Mouse (Mus musculus) urinary bladder, adult 2 months (tissue): ENCODE measurements at regions not wholly inside any gene's neighbourhood (a gene's known extent, or its start where the extent isn't known, plus 50 kb on each side); places are given as distances from the start of the nearest gene placed in this dataset.

Experiments used
- DNase-seq: peaks from one replicate; pipeline ENCODE4 v3.0.0; 2022; ENCODE audit warnings: low spot score

DNA sequence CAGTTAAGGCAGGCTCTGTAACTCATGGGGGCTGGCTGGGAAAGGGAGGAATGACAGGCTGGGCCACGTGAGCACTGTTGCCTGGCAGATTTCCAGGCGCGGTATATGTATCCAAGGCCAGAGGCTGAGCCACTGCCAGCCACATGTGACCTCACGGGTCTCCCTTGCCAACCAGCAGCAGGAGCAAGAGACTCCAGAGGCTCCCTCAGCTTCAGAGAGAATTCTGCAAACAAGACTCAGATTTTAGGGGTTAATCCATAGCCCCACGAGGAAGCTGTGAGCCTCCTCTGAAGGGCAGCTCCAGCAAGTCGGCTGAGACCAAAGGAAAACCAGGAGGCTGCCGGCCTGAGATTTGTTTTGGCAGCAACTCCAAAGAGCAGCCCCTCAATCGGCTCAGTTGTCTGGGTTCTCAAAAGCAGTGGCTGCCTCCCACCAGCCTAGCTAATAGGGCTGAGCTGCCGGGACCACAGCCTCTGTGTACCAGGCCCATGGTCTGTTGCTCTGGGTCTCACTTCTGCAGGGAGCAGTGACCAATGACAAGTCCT lies 264.0 kb upstream of the Cadm1 start:
- no peak for DNase-seq

DNA sequence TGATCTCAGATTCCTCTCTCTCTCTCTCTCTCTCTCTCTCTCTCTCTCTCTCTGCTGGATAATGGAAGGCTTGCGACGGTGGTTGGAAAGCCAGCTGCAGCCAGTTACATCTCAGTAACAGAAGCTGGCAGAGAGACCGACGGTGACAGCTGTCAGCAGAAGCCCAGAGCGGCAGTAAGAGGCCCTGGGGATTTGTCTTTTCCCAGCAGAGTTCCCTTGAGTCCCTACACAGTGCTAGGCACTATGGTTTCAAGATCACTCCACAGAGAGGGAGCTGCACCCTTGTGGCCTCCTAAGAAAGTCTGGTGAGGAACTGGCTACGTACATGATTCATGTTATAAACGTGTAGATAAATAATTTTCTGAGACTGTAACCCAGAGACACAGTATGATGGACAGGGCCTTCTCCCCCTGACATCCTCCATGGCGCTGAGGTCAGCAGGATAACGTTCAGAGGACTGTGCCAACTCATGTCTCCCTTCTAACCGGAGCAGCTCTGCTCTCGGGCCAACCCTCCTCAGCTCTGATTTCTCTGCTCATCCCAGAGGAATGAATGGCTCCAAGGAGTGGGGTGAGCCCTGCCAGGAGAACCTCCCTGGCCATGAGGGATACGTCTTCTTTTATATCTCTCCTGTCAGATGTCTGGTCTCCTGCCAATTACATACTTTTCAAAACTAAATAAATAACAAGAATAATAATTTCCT lies 253.5 kb upstream of the Cadm1 start:
- no peak for DNase-seq

DNA sequence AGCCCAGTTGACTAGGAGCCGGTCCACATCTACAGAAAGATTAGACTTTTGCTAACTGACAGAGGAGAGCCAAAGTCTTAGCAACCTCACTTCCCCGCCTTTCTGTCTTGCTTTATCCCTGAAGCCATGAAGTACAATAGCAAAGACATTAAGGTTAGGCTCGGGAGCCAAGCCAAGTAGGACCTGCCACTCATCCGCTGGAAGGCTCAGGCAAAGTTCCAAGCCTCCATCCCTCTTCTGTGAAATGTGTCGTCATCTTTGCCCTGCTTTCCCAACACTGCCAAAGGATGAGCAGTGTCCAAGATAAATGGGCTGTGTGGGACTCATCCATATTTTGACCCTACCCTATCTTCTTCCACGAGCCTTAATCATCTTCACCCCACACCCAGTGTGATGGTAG lies 250.6 kb upstream of the Cadm1 start:
- no peak for DNase-seq

- DNase-seq = no peak
These were observed 249.8 kb upstream of the Cadm1 start for GRCm38 (mm10) chr9:47280146-47280545.

DNA sequence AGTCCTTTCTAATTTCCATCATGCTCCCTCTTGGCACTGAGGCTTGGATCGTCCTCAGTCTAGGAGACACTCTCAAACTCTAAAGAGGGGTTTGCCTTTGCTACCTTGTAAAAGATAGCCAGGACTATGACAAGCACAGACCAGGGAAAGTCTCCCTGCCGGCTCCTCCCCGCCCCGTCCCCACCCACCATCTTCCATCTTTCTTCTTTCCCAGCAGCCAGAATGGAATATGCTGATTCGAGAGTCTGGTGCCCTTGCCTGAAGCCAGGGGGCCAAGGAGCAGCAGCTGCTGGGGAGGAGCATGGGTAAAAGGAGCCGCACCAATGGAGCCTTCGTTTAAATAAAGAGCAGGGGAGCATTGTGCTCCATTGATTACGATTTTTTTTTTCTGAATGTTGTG lies 249.4 kb upstream of the Cadm1 start:
- DNase-seq = no peak

DNA sequence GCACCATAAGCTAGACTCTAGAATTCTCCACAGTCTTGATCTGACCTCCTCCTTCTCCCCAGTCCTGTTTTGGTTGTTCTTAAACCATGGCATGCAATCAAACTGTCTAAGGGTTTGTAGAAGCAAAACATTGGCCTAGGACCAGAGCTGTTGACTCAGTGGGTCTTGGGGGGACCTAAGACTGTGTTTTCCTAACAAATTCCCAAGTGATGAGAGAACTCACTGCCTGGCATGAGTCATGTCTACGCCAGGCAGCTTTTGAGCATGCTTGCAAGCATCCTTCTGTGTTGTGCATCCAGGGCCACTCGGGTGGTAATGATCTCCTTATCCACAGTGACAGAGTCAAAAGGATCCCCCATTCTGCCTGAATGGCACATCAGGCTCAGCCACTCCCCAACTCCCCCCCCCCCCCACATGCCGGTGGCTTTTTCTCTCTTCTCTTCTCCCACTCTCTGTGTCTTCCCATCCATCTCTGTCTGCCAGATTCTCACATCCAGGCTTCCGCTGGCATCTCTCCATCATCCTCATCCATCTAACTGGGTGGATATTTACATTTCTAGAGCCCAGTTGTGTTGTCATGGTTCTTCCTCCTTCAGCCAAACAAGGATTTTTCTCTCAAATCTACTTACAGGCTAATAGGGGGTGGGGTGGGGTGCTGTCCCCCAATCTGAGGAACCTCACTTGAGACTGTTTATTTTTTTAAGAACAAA lies 246.1 kb upstream of the Cadm1 start:
- no peak for DNase-seq

DNA sequence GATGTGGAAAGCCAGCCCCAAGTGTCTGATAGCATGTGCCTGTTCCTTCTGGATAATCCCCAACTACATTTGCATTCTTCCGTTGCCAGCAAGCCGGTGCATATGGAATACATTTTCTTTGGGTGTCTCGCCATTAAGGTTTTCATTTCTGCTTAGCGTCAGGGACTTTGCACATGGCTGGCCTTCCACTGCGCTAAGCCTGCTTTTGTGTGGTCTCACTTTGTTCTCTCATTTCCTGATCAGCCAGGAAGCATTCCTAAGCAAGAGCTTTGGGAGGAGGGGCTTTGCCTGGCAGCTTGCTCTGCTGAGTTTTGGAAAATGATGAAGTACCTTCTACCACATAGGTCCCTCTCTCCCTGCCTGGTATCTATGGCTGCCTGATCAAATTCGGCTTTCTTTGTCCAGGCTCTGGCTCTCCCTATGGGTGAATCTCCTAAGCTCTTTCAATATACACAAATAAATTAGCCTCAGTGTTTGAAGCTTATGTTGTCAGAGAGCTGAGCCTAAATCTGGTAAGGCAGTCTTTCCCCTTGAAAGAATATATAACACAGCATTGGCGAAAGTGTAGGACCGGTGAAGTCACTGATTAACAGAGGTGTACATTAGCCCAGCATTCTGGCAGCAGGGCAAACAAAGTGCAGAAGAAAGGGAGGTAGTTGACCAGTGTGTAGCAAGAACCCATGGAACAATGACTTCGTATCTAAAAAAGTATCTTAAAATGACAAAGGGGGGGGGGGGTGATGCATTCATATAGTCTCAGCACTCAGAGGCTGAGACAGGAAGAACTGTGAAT lies 242.8 kb upstream of the Cadm1 start:
- no peak for DNase-seq

DNA sequence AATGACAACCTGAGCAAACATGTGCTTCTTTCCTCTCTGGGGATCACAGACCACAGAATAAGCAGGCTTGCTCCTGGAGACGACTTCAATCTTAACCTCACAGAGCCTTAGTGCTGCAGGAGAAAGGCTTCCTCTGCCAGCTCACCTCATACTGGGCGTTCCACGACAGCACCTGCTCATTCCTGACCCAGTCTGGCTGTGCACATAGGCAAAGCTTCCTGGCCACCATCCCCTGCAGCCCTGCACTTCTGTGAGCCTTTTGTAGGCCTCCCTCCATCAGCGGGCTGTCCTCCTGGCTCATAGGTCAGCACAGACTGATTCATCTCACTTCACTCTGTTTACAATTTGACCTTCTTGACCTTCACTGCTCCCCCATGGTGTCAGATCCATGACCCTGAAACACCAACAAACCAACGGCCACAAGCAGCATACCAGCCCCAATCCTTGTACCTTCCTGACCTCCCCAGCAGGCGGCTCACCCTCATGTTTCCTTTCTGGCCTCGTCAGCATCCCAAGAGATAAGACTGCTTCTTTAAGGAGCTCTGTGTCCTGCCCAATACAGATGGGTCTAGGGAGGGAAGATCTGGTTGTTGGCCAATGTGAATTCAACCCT lies 241.3 kb upstream of the Cadm1 start:
- DNase-seq = no peak

DNA sequence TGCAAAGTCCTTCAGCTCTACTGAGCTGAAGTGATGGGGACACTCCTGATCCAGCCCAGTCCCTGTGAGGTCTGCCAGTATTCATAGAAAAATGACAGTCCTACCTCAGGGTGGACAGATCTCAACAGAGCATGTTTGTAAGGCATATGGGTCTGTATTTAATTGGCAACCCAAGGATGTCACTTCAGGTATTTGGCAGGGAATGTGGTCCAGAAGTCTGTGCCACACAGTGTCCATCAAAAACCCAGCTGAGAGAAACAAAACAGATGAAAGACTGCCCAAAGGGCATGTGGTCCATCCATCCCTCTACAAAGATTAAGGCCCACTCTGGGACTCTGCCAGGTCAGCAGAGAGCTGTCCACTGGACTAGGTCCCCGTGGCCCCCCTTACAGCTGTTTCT lies 229.3 kb upstream of the Cadm1 start:
- no peak for DNase-seq

GRCm38 (mm10) chr9:47307125-47307751 lies 222.7 kb upstream of the Cadm1 start:
- DNase-seq = no peak

DNA sequence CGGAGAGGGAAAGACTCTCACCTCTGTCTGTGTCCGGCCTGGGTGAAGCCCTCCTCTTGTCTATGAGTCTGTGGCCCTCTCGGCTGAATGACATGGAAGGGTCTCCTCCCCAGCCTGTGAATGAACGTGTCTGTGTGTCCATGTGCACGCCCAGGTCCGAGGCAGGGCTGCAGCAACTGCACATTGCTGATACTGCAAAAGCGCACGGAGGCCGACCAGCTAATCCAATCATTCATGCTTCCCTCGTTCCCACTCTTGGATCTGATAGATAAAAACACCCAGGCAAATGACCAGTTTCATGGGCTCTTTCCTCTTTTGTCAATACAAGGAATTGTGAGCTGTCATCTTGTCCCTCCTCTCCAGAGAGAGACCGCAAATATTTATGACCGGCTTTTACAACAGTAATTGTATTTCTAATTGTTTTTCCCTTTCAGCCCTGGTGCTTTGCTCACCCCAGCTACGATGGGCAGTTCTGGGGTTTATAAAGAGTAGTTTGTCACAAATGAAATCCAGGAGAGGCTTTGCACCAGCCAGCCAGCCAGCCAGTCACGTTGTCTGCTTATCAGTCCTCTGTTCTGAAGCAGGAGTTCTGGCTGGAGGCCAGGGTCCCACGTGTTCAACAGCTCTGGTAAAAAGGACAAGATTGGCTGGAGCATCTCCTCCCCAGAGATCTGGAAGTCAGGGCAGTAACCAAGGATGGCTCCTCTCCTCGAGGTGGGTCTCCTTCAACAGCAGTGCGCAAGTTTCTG lies 222.0 kb upstream of the Cadm1 start:
- DNase-seq = no peak

- DNase-seq = no peak
These were observed 216.5 kb upstream of the Cadm1 start for GRCm38 (mm10) chr9:47313433-47313832.

DNA sequence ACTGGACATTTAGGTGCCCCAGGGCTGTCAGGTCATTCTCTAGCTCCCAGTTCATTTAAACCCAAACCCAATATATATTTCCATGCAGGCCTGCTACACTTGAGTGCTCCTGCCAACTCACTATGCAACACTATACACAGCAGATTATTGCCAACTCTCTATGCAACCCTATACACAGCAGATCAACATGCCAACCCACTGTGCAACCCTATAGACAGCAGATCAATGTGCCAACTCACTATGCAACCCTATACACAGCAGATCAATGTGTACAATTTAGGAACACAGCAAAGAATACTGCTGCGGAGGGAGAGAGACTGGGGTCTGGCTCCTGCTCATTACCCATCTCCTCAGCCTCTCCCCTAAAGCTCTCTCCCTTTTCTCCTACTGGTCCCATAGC lies 215.7 kb upstream of the Cadm1 start:
- DNase-seq = no peak

DNA sequence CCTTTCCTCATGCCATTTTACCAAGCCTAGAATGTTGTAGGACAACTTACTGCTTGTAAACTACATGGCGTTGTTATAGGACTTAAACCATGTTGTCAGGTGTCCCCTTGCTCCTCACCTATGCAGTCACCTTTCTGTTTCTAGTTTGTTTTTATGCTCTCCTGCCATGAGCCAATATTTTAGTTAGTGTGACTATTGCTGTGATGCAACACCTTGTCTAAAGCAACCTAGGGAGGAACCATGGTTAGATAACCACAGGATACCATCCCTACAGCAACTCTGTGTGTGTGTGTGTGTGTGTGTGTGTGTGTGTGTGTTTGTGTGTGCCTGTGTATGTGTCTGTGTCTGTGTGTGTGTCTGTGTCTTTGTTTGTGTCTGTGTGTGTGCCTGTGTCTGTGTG lies 209.6 kb upstream of the Cadm1 start:
- DNase-seq = no peak

DNA sequence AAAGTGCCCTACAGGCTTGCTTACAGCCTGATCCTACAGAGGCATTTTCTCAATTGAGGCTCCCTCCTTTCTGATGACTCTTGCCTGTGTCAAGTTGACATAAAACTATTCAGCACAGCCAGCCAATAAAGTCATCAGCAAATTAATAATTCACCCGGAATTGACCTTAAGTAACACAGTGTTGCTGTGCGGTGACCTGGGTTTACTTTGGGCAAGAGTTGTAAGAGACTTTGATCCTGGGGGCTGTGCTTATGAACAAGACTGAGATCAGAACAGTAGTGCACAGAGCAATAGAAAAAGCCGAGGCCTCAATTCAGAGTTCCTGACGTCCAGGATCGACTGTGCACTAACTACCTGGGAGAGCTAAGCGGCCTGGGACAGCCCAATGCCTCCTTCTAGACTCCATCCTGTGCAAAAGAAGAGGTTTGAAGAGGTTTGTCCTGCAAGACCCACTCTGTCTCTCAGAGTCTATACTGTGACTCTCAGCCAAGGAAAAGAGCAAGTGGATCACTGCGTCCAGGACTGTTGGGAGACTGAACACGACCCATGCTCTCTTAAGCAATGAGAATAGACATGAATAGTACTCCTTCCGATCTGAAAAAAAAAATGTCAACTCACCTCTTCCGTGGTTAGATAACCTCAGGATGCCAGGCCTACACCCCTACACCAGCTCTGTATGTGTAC lies 208.7 kb upstream of the Cadm1 start:
- DNase-seq = no peak

DNA sequence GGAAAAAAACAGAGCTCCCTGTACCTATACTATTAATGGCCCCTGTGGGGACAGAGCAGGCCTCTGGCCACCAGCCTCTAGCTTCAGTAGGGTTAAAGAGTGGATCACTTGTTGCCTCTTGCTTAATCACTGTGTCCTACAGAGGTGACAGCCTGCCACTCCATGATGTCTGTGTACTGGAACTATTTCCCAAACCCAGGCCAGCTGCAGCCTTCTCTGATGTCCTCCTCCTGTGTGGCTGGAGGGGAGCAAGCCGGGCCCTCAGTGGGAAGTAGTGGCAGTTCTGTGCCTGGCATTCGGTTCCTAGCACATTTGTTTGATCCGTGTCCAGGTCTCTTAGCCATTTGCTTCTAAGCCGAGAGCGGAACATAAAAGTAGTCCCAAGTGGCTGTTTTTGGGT lies 207.7 kb upstream of the Cadm1 start:
- DNase-seq = no peak

GRCm38 (mm10) chr9:47323051-47323450 lies 206.9 kb upstream of the Cadm1 start:
- DNase-seq = no peak

DNA sequence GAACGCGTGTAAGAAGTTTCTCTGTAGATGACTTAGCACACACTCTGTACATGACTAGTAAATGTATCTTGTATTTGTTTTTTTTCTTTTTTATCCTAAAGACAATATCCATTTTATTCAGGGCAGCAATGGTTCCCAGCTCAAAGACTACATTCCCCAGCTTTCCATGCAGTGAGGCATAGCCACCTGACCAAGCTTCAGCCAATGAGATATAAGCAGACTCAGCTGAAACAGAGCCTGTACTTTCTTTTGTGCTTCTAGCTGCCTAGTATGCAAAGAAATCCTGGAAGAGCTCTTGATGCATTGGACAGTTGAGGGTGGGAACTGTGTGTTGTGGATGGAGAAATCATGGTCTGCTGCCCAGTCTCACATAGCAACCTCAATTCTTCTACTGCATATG lies 202.4 kb upstream of the Cadm1 start:
- DNase-seq = no peak

DNA sequence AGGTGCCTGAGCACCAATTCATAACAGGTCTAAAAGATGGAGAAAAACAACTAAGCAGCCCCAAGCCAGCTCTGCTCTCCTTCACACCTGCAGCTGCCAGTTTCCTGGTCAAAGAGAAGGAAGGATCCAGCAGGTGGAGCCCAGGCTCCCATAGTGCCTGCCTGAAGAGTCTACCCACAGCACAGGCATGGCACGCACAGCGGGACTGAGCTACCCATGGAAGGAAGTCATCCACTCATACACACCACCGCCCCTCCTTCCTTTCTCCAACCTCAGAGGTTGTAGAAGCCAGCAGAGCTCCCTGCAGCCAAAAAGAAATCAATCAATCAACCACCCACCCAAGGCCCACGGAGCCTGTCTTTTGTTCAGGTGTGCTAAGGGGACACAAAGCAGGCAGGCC lies 197.0 kb upstream of the Cadm1 start:
- no peak for DNase-seq

GRCm38 (mm10) chr9:47338221-47338620 lies 191.8 kb upstream of the Cadm1 start:
- no peak for DNase-seq
